Mouse (Mus musculus) brain, embryonic 14.5 days (tissue): Measurements from ENCODE around the gene Hrh3.

ENCODE experiments used
- CTCF ChIP-seq: fragments of 200-500 bp; IDR thresholded peaks from 2 replicates; pipeline ENCODE4 v1.5.1; 2012; ENCODE audit warnings: inconsistent platforms, mild to moderate bottlenecking, moderate library complexity, borderline replicate concordance; ENCODE audit not compliant: insufficient read depth, insufficient read length; ENCODE audit errors: extremely low read depth
- POLR2A ChIP-seq: fragments of 200-500 bp; IDR thresholded peaks from 2 replicates; pipeline ENCODE4 v1.6.1; 2012; ENCODE audit warnings: mild to moderate bottlenecking, inconsistent platforms, borderline replicate concordance; ENCODE audit not compliant: poor library complexity, insufficient read depth, insufficient read length, severe bottlenecking; ENCODE audit errors: extremely low read depth

DNA sequence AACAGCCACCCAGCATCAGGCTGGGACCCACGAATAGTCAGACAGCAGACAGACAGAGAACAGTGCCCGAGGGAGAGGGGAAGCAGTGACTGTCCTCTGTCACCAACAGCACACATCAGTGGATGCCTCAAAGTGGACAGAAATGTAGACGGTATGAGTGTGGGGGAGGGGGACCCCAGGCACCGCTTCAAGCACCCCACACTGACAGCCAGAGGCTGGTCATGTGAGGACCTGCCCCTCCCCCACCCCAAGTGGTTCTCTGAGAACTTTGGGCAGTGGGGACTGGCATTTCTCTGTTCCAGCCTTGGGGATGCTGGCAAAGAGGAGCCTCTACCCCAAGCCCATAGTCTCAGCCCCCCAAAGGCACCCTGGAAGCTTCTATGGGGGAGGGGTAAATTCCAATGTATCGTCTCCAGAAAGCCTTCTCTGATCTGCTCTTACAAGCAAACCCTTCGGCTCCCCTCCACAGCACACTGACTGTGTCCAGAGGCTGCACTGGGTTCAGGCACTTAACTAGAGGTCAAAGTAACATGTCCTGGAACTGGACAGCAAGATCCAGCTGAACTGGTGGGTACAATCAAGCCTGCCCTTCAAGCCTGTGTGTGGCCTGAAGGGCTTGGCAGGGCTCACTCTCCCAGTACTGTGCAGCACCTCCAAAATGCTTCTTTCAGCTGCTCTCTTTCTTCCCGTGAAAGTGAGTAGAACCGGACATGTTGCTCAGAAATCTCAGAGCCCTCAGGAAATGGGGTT, 1.3 kb upstream of the Hrh3 start:
- no peak for TF ChIP-seq POLR2A
- TF ChIP-seq CTCF = no peak
